Mouse (Mus musculus) layer of hippocampus, adult 2 months (tissue): ENCODE results near the gene Cdca5. TPM values are rescaled to one million over a fixed set of nuclear protein-coding genes. Genes with fewer than 3 reads are reported as not detected.
A peak's percentile ranks its signal among the peaks of the same experiment; 100 is the strongest.
"Not testable (repeated sequence)": the region's sequence is repeated elsewhere in the genome, so short reads cannot be mapped to it uniquely, and the experiment has no call there.

Experiments used
- DNase-seq, 2 experiments: peaks; one replicate each; pipeline ENCODE4 v3.0.0; 2022; ENCODE audit warnings: low spot score in 2 of 2
- H3K27ac ChIP-seq: fragments of 200-600 bp; 2 replicates; pipeline ENCODE4 v1.8.1; 2022
- H3K4me3 ChIP-seq: fragments of 200-600 bp; 2 replicates; pipeline ENCODE4 v1.8.1; 2022; ENCODE audit warnings: mild to moderate bottlenecking
- CTCF ChIP-seq: fragments of 200-600 bp; conservative IDR thresholded peaks from 2 replicates; pipeline ENCODE4 v1.8.1; 2022; ENCODE audit warnings: antibody characterized with exemption, mild to moderate bottlenecking, moderate library complexity
- total RNA-seq, 2 experiments: library from RNA; stranded (reverse); gene quantifications; 2 replicates each; pipeline ENCODE4 v1.2.3; 2021

Cdca5 gene
- total RNA-seq, 2 experiments from 2014 or later: 0.23 to 0.27 TPM

GRCm38 (mm10) chr19:6123330-6123729 is 38.5 kb downstream of the Cdca5 start:
- no peak overlapping the region for H3K27ac ChIP-seq
- TF ChIP-seq CTCF: no peak
- DNase-seq: no peak
- no peak overlapping the region for H3K4me3 ChIP-seq

DNA sequence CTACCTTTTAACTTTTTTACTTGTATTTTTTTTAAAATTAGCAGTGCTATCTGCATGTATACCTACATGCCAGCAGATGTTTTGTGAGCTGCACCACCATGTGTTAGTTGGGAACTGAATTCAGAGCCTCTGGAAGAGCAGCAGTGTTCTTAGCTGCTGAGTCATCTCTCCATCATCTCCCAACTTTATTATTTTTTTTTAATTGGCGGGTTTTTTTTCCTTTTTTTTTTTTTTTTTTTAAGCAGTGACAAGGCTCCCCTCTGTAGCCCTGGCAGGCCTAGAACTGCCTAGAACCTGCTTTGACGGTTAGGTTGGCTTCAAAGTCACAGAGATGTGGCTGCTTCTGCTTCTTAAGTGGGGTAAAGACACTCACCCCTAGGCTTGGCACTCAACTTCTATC is 40.1 kb downstream of the Cdca5 start:
- no peak for TF ChIP-seq CTCF
- H3K4me3 ChIP-seq: no peak overlapping the region
- no peak for DNase-seq
- no peak overlapping the region for H3K27ac ChIP-seq

GRCm38 (mm10) chr19:6126289-6126688 is 41.5 kb downstream of the Cdca5 start:
- DNase-seq: peak in 1 of 2 experiments; percentile 56
- TF ChIP-seq CTCF: peak; percentile 86
- H3K27ac ChIP-seq: no peak overlapping the region
- H3K4me3 ChIP-seq: no peak overlapping the region

DNA sequence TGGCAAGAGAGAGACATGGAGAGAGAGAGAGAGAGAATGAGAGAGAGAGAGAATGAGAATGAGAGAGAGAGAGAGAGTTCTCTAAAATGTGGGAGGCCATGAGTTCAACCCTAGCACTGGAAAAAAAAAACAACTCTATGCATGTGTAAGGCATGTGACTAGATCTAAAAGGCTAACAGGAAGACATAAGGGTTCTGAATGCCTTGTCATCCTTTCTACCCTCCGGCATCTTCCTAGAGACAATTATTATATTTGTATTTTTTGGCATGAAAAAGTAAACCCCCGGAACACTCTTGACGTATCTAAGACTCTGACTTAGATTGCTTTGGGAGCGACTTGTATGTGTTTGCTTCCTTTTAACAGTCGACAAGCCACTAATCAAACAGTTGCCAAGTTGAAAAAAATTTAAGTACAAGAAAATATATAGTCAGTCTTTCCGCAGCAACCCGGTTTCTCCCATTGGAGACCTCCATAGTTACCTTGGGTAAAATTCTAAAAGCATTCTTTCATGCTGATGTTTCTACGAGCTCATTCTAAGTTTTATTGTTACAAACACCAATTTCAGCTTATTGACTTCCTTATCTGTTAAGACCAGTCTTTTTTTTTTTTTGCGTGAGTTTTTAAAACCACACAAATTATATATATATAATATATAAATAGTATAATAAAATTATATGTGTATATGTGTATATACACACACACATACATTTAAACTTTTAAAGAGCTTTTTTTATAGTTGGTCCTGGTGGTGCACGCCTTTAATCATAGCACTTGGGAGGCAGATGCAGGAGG is 42.2 kb downstream of the Cdca5 start:
- no peak for TF ChIP-seq CTCF
- peak overlapping the region; percentile 95 for H3K27ac ChIP-seq
- peak overlapping the region; percentile 91 for H3K4me3 ChIP-seq
- DNase-seq: no peak

- Histone ChIP-seq H3K27ac (peak within 1 kb of the TSS; percentile 95), H3K4me3 (peak within 1 kb of the TSS; percentile 91)
- no peak for TF ChIP-seq CTCF
- peak; percentile 92 to 95 for DNase-seq
Measured at GRCm38 (mm10) chr19:6127760-6128341, 43.1 kb downstream of the Cdca5 start, which contains the start of gene Snx15. Snx15 (minus strand) TSS chr19:6128304.

DNA sequence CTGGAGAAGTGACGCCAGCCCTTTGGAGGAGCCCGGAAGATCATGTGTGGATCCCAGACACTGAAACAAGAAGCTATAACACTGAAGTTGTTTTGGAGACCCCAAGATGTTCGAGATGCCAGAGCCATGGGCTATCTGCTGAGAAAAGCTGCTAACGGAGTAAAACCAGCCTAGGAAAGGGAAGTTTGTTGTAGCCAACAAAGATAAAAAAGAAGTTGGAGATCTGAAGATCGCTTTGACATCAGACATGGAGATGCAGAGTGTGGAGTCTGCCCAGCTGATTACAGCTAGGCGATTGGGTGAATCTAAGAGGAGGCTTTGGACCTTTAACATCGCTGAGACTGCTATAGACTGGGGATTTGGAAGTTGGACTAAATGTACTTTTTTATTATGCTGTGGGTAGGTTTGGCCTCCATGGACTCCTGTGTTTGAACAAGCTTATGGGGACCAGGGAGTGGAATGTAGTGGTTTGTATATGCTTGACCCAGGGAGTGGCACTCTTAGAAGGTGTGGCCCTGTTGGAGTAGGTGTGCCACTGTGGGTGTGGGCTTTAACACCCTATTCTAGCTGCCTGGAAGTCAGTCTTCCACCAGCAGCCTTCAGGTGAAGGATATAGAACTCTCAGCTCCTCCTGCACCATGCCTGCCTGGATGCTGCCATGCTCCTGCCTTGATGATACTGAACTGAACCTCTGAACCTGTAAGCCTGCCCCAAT is 45.8 kb downstream of the Cdca5 start:
- not testable (repeated sequence) for H3K4me3 ChIP-seq, DNase-seq, H3K27ac ChIP-seq

- no peak overlapping the region for H3K4me3 ChIP-seq
Measured at GRCm38 (mm10) chr19:6132171-6132827, 47.5 kb downstream of the Cdca5 start.

DNA sequence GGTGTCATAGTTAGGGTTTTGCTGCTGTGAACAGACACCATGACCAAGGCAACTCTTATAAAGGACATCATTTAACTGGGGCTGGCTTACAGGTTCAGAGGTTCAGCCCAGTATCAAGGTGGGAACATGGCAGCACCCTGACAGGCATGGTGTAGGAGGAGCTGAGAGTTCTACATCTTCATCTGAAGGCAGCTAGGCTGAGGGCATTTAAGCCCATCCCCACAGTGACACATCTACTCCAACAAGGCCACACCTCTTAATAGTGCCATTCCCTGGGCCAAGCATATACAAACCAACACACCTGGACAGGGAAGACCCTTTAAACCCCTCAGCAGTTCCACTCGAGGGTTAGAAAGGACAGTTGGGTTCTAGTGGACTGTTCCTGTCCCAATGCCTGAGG is 48.4 kb downstream of the Cdca5 start:
- not testable (repeated sequence) for H3K4me3 ChIP-seq, DNase-seq
- peak overlapping the region; percentile 70; the same call in 1 of the 2 replicates for H3K27ac ChIP-seq

More at GRCm38 (mm10) chr19:6132171-6132827, 47.5 kb downstream of the Cdca5 start:
- no peak for TF ChIP-seq CTCF
- H3K27ac ChIP-seq: peak overlapping the region; percentile 74
- DNase-seq: no peak

- DNase-seq: no peak
- TF ChIP-seq CTCF: no peak
- no peak overlapping the region for H3K27ac ChIP-seq
- H3K4me3 ChIP-seq: no peak overlapping the region
Measured at GRCm38 (mm10) chr19:6136397-6136796, 51.6 kb downstream of the Cdca5 start.

DNA sequence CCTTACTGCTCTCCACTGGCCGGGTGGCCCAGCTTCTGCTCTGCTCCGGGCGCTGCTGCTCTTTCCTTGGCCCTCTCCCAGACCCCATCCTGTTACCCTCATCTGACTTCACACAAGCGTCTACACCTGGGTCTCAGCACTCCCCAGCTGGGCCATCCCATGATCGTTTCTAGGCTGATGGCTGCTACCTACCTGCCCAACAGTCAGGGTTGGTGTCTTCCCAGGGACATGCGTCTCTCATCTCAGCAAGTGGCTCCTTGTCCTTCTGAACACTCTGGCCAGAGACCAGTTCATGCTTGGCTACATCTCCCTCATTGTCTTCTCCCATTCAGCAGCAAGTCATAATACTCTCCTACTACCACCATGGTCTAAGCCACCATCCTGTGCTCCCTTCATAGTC is 54.9 kb downstream of the Cdca5 start:
- Histone ChIP-seq H3K4me3 (peak overlapping the region; percentile 78), H3K27ac (peak overlapping the region; percentile 99)
- TF ChIP-seq CTCF: no peak
- no peak for DNase-seq

DNA sequence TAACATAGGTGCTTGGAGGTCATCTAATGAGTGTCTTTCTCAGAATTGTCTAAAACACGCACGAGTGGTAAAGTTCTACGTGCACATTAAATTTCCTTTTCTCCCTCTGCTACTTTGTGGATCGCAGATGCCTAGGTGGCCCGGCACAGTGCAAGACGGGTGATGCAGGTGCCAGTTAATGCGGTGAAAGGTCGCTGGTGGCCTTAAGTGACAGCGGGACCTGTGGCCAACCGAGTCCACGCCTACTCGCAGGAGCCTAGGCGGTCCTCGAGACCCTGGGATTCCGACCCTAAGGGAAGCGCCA is 55.5 kb downstream of the Cdca5 start:
- Histone ChIP-seq H3K27ac (peak overlapping the region; percentile 99), H3K4me3 (peak overlapping the region; percentile 78)
- no peak for TF ChIP-seq CTCF
- DNase-seq: no peak

- Histone ChIP-seq H3K27ac (peak within 1 kb of the TSS; percentile 99), H3K4me3 (peak within 1 kb of the TSS; percentile 78)
- DNase-seq: peak; percentile 89 to 92
- TF ChIP-seq CTCF: peak; percentile 82
Measured at GRCm38 (mm10) chr19:6140678-6141393, 56.1 kb downstream of the Cdca5 start, which contains the start of gene Batf2. Batf2 (plus strand) TSS chr19:6140983.
